Mouse (Mus musculus) midbrain, embryonic 15.5 days (tissue): ENCODE measurements at regions not wholly inside any gene's neighbourhood (a gene's known extent, or its start where the extent isn't known, plus 50 kb on each side); places are given as distances from the start of the nearest gene placed in this dataset. TPM values are rescaled to one million over a fixed set of nuclear protein-coding genes. Genes with fewer than 3 reads are reported as not detected.
A peak's percentile ranks its signal among the peaks of the same experiment; 100 is the strongest.

ENCODE experiments used
- ATAC-seq: fragments of 200-750 bp; cut with Nextera tagmentation; replicated peaks from 2 replicates; pipeline ENCODE4 v1.8.0; 2017; ENCODE audit warnings: moderate TSS enrichment
- H3K27ac ChIP-seq: fragments of 300-500 bp; sonication (generic); 2 replicates; pipeline ENCODE4 v1.5.1; 2015; ENCODE audit warnings: mild to moderate bottlenecking, inconsistent platforms
- H3K27me3 ChIP-seq: fragments of 300-500 bp; sonication (generic); replicated peaks from 2 replicates; pipeline ENCODE4 v1.6.1; 2015; ENCODE audit warnings: inconsistent platforms
- H3K36me3 ChIP-seq: fragments of 300-500 bp; sonication (generic); replicated peaks from 2 replicates; pipeline ENCODE4 v1.6.1; 2015; ENCODE audit warnings: inconsistent platforms
- H3K4me1 ChIP-seq: fragments of 300-500 bp; sonication (generic); 2 replicates; pipeline ENCODE4 v1.6.1; 2015; ENCODE audit warnings: inconsistent platforms
- H3K4me2 ChIP-seq: fragments of 300-500 bp; sonication (generic); 2 replicates; pipeline ENCODE4 v1.6.1; 2015; ENCODE audit warnings: inconsistent platforms, mild to moderate bottlenecking, moderate library complexity
- H3K4me3 ChIP-seq: fragments of 300-500 bp; sonication (generic); 2 replicates; pipeline ENCODE4 v1.5.1; 2015; ENCODE audit warnings: mild to moderate bottlenecking, inconsistent platforms
- H3K9ac ChIP-seq: fragments of 300-500 bp; sonication (generic); 2 replicates; pipeline ENCODE4 v1.6.1; 2015; ENCODE audit warnings: mild to moderate bottlenecking, inconsistent platforms
- H3K9me3 ChIP-seq: fragments of 300-500 bp; sonication (generic); 2 replicates; pipeline ENCODE4 v1.6.1; 2016; ENCODE audit warnings: inconsistent platforms
- WGBS: fragments of 180-500 bp; shearing (Covaris S2); methylation state at CpG from one replicate; pipeline ENCODE4 v1.1.7; 2015; ENCODE audit warnings: mixed read lengths; 5-methylcytosine and 5-hydroxymethylcytosine counted together
- microRNA-seq: library from miRNA; unstranded; fragments of <30 nt; microRNA quantifications from one replicate; pipeline ENCODE4, GENCODE M21; 2016

GRCm38 (mm10) chr14:100359881-100360280, 75.4 kb upstream of the Klf12 start:
- no peaks in the 10 kb centered on the region for H3K36me3 ChIP-seq
- no peak overlapping the region for H3K4me2 ChIP-seq
- no peak overlapping the region for H3K27ac ChIP-seq
- 74% methylated on average over 3 of the region's 3 CpGs for WGBS
- ATAC-seq, result no peak
- H3K4me1 ChIP-seq, result no peaks in the 10 kb centered on the region
- H3K27me3 ChIP-seq, result no peaks in the 10 kb centered on the region
- H3K4me3 ChIP-seq, result no peak overlapping the region
- H3K9me3 ChIP-seq, result no peaks in the 10 kb centered on the region
- no peak overlapping the region for H3K9ac ChIP-seq

- no peak overlapping the region for H3K27ac ChIP-seq
- H3K36me3 ChIP-seq, result no peaks in the 10 kb centered on the region
- no peaks in the 10 kb centered on the region for H3K27me3 ChIP-seq
- H3K4me1 ChIP-seq, result 0 out of 2 replicates have a peak, but pooled peaks cover 2% of the 10 kb centered on the region
- WGBS, result 81% methylated on average over 4 of the region's 4 CpGs
- ATAC-seq, result no peak
- H3K9me3 ChIP-seq, result no peaks in the 10 kb centered on the region
- no peak overlapping the region for H3K9ac ChIP-seq
- H3K4me2 ChIP-seq, result no peak overlapping the region
- no peak overlapping the region for H3K4me3 ChIP-seq
Measured at GRCm38 (mm10) chr14:100357131-100357530, 72.7 kb upstream of the Klf12 start.

GRCm38 (mm10) chr14:100353508-100353907, 69.0 kb upstream of the Klf12 start:
- no peak for ATAC-seq
- H3K36me3 ChIP-seq, result no peaks in the 10 kb centered on the region
- H3K9me3 ChIP-seq, result no peaks in the 10 kb centered on the region
- H3K4me2 ChIP-seq, result no peak overlapping the region
- no peak overlapping the region for H3K27ac ChIP-seq
- no peak overlapping the region for H3K4me3 ChIP-seq
- 0 out of 2 replicates have a peak, but pooled peaks cover 2% of the 10 kb centered on the region for H3K4me1 ChIP-seq
- H3K27me3 ChIP-seq, result no peaks in the 10 kb centered on the region
- H3K9ac ChIP-seq, result no peak overlapping the region
- 88% methylated on average over 4 of the region's 4 CpGs for WGBS

GRCm38 (mm10) chr14:100352961-100353452, 68.5 kb upstream of the Klf12 start:
- Histone ChIP-seq H3K4me3 (no peak overlapping the region), H3K4me1 (0 out of 2 replicates have a peak, but pooled peaks cover 2% of the 10 kb centered on the region), H3K4me2 (no peak overlapping the region), H3K9me3 (no peaks in the 10 kb centered on the region), H3K27ac (no peak overlapping the region), H3K36me3 (no peaks in the 10 kb centered on the region), H3K27me3 (no peaks in the 10 kb centered on the region), H3K9ac (no peak overlapping the region)
- WGBS, result 53% methylated on average over 4 of the region's 4 CpGs
- ATAC-seq, result no peak

GRCm38 (mm10) chr14:100351004-100351403, 66.5 kb upstream of the Klf12 start:
- Histone ChIP-seq H3K27me3 (no peaks in the 10 kb centered on the region), H3K36me3 (no peaks in the 10 kb centered on the region), H3K27ac (no peak overlapping the region), H3K4me1 (0 out of 2 replicates have a peak, but pooled peaks cover 2% of the 10 kb centered on the region), H3K9ac (no peak overlapping the region), H3K4me2 (no peak overlapping the region), H3K9me3 (no peaks in the 10 kb centered on the region), H3K4me3 (no peak overlapping the region)
- ATAC-seq, result no peak
- 92% methylated on average over 7 of the region's 7 CpGs for WGBS

- H3K27ac ChIP-seq, result no peak overlapping the region
- 81% methylated on average over 9 of the region's 9 CpGs for WGBS
Measured at GRCm38 (mm10) chr14:100350021-100350790, 65.7 kb upstream of the Klf12 start.

GRCm38 (mm10) chr14:100348336-100349164, 64.1 kb upstream of the Klf12 start:
- 86% methylated on average over 4 of the region's 4 CpGs for WGBS
- Histone ChIP-seq H3K9me3 (no peaks in the 10 kb centered on the region), H3K4me1 (0 out of 2 replicates have a peak, but pooled peaks cover 2% of the 10 kb centered on the region), H3K36me3 (no peaks in the 10 kb centered on the region), H3K4me3 (no peak overlapping the region), H3K27ac (no peak overlapping the region), H3K9ac (no peak overlapping the region), H3K4me2 (no peak overlapping the region), H3K27me3 (no peaks in the 10 kb centered on the region)
- ATAC-seq, result peak; percentile 56; the same call in 1 of the 2 replicates

More at GRCm38 (mm10) chr14:100350021-100350790, 65.7 kb upstream of the Klf12 start:
- Histone ChIP-seq H3K27me3 (no peaks in the 10 kb centered on the region), H3K9me3 (no peaks in the 10 kb centered on the region), H3K36me3 (no peaks in the 10 kb centered on the region), H3K4me3 (no peak overlapping the region), H3K9ac (no peak overlapping the region), H3K4me1 (0 out of 2 replicates have a peak, but pooled peaks cover 2% of the 10 kb centered on the region), H3K4me2 (no peak overlapping the region)
- ATAC-seq, result no peak

- Histone ChIP-seq H3K27ac (no peak overlapping the region), H3K4me2 (no peak overlapping the region), H3K4me1 (no peaks in the 10 kb centered on the region), H3K4me3 (no peak overlapping the region), H3K36me3 (no peaks in the 10 kb centered on the region), H3K9ac (no peak overlapping the region), H3K27me3 (no peaks in the 10 kb centered on the region), H3K9me3 (no peaks in the 10 kb centered on the region)
- no peak for ATAC-seq
- WGBS, result 89% methylated on average over 4 of the region's 4 CpGs
Measured at GRCm38 (mm10) chr14:100336926-100337325, 52.4 kb upstream of the Klf12 start.

Small RNAs in the stretch of these regions (microRNA-seq; reads per million reads assigned to microRNA genes)
- not detected for gene Gm22401
